Mouse (Mus musculus): ENCODE measurements around the gene Tmem59l. TPM values are rescaled to one million over a fixed set of nuclear protein-coding genes. Genes with fewer than 3 reads are reported as not detected.

Tmem59l gene
- polyA plus RNA-seq, 1 experiment from 2014 or later, result 3.0 TPM

DNA sequence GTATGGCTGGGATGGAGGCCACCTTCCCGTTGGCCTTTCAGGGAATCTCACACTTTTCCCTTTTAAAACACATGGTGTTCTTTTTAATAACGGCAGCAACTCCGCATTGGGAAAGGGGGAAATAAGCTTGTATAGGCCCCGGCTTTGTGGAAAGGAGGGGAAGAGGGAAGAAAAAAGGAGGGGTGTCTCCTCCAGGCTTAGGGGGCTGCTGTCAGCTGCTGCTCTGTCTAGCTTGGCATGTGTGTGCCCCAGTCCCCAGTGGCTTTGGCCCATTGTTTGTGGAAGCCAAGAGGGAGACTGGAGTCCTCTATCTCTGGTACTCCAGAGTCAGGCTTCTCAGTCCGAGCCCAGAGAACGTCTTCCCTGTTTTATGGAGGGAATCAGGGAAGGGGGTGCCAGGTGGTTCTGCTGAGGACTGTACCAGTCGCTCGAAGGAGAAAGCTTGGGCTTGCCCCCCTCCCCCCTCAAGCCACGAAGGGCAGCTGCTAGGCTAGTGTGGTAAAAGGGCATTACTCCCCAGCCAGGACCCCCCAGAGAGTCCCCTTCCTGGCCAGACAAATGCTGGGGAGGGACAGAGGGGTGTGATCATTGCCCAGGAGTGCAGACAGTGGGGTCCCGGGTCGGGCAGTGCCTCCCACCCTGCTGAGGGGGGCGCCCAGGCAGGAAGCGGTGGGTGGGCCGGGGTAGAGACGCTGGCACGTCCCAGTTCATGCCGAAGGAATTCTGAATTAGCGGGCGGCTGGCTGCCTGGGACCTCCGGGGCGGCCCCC is 8.0 kb upstream of the Tmem59l start:
- Histone ChIP-seq H3K4me1 (replicated peaks; ENCODE audit: insufficient read depth, low read length) (peaks cover 8% of the 10 kb centered on the region; the same call in 1 of the 2 replicates), H3K9me3 (replicated peaks; ENCODE audit: low read length) (no peaks in the 10 kb centered on the region), H3K27me3 (ENCODE audit: insufficient read depth, low read length) (peaks cover 83% of the 10 kb centered on the region), H3K4me2 (ENCODE audit: low read length) (peak overlapping the region; percentile 18; the same call in 1 of the 2 replicates), H3K27ac (no peak overlapping the region), H3K36me3 (ENCODE audit: insufficient read depth, low read length) (no peaks in the 10 kb centered on the region), H3K4me3 (replicated peaks; ENCODE audit: low read depth, low read length) (peak overlapping the region; percentile 4; the same call in 1 of the 2 replicates), H3K9ac (ENCODE audit: low read depth, low read length) (peak overlapping the region; percentile 23; the same call in 1 of the 2 replicates)
- DNase-seq (ENCODE audit: low spot score) (no peak), ATAC-seq (replicated peaks; ENCODE audit: low FRiP score, low read depth) (no peak)
- WGBS, result 6% methylated on average over 20 of the region's 21 CpGs
- TF ChIP-seq CTCF (IDR thresholded peaks at IDR 0.05; ENCODE audit: low read depth), result no peak

- Histone ChIP-seq H3K27me3 (ENCODE audit: insufficient read depth, low read length) (peaks cover 83% of the 10 kb centered on the region), H3K4me3 (replicated peaks; ENCODE audit: low read depth, low read length) (peak overlapping the region; percentile 44), H3K36me3 (ENCODE audit: insufficient read depth, low read length) (no peaks in the 10 kb centered on the region), H3K4me2 (ENCODE audit: low read length) (peak overlapping the region; percentile 81; the same call in 1 of the 2 replicates), H3K9me3 (replicated peaks; ENCODE audit: low read length) (no peaks in the 10 kb centered on the region), H3K4me1 (replicated peaks; ENCODE audit: insufficient read depth, low read length) (peaks cover 12% of the 10 kb centered on the region; the same call in 1 of the 2 replicates), H3K9ac (ENCODE audit: low read depth, low read length) (no peak overlapping the region), H3K27ac (no peak overlapping the region)
- no peak for ATAC-seq (replicated peaks; ENCODE audit: low FRiP score, low read depth)
- TF ChIP-seq CTCF (IDR thresholded peaks at IDR 0.05; ENCODE audit: low read depth), result no peak
- DNase-seq (ENCODE audit: low spot score), result no peak
- 4% methylated on average over 28 of the region's 28 CpGs for WGBS
Measured at GRCm38 (mm10) chr8:70494416-70494945, 7.3 kb upstream of the Tmem59l start.

- DNase-seq (ENCODE audit: low spot score), result no peak
- Histone ChIP-seq H3K36me3 (ENCODE audit: insufficient read depth, low read length) (no peaks in the 10 kb centered on the region), H3K9me3 (replicated peaks; ENCODE audit: low read length) (no peaks in the 10 kb centered on the region), H3K27ac (no peak overlapping the region), H3K9ac (ENCODE audit: low read depth, low read length) (peak overlapping the region; percentile 31; the same call in 1 of the 2 replicates), H3K4me3 (replicated peaks; ENCODE audit: low read depth, low read length) (peak overlapping the region; percentile 44), H3K4me1 (replicated peaks; ENCODE audit: insufficient read depth, low read length) (peaks cover 18% of the 10 kb centered on the region), H3K4me2 (ENCODE audit: low read length) (peak overlapping the region; percentile 81), H3K27me3 (ENCODE audit: insufficient read depth, low read length) (peaks cover 82% of the 10 kb centered on the region)
- no peak for ATAC-seq (replicated peaks; ENCODE audit: low FRiP score, low read depth)
- no peak for TF ChIP-seq CTCF (IDR thresholded peaks at IDR 0.05; ENCODE audit: low read depth)
- WGBS, result 2% methylated on average over 46 of the region's 47 CpGs
Measured at GRCm38 (mm10) chr8:70493692-70494415, 6.7 kb upstream of the Tmem59l start.

DNA sequence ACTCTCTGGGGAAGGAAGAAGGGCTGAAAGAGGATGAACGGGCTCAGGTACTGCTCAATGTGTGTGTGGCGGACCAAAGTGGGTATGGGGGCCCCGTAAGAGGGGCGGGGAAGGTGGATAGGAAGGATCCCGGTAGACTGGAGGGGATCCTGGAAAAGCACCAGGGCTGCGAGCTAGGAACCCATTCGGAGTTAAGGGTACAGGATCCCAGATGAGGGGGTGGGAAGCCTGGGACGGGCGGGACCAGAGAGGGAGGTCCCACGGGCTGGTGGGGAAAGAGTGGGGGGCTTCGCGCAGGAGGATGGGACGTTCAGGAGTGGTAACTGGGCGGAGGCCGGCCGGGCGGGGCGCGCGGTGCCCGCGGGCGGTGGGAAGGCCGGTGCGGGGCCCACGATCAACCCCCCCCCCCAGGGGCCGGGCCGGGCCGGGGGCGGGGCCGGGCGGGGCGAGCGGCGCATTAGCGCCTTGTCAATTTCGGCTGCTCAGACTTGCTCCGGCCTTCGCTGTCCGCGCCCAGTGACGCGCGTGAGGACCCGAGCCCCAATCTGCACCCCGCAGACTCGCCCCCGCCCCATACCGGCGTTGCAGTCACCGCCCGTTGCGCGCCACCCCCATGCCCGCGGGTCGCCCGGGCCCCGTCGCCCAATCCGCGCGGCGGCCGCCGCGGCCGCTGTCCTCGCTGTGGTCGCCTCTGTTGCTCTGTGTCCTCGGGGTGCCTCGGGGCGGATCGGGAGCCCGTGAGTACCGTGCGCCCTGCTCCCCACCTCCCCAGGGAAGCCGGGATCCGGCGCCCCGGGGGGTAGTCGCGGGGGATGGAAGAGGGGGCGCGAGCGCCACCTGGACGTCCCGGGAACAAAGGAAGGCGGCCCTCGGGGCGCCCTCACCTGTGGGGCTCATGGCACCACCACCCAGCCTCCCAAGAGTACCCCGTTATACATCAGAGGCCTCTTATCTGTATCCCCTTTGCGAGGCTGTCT is 5.8 kb upstream of the Tmem59l start, which contains the start of gene Crlf1:
Crlf1 (plus strand) TSS at position 495 of the 977 bp plus-strand sequence.
- WGBS, result 2% methylated on average over 68 of the region's 93 CpGs
- Histone ChIP-seq H3K9ac (ENCODE audit: low read depth, low read length) (peak within 1 kb of the TSS; percentile 31), H3K27me3 (ENCODE audit: insufficient read depth, low read length) (peaks cover 86% of the 10 kb centered on the region), H3K4me3 (replicated peaks; ENCODE audit: low read depth, low read length) (peak within 1 kb of the TSS; percentile 44), H3K27ac (no peak within 1 kb of the TSS), H3K4me1 (replicated peaks; ENCODE audit: insufficient read depth, low read length) (peaks cover 27% of the 10 kb centered on the region), H3K9me3 (replicated peaks; ENCODE audit: low read length) (no peaks in the 10 kb centered on the region), H3K36me3 (ENCODE audit: insufficient read depth, low read length) (no peaks in the 10 kb centered on the region), H3K4me2 (ENCODE audit: low read length) (peak within 1 kb of the TSS; percentile 81)
- ATAC-seq (replicated peaks; ENCODE audit: low FRiP score, low read depth), result no peak
- no peak for DNase-seq (ENCODE audit: low spot score)
- TF ChIP-seq CTCF (IDR thresholded peaks at IDR 0.05; ENCODE audit: low read depth), result no peak

GRCm38 (mm10) chr8:70490880-70491495 is 3.8 kb upstream of the Tmem59l start:
- Histone ChIP-seq H3K9me3 (replicated peaks; ENCODE audit: low read length) (no peaks in the 10 kb centered on the region), H3K4me3 (replicated peaks; ENCODE audit: low read depth, low read length) (no peak overlapping the region), H3K4me1 (replicated peaks; ENCODE audit: insufficient read depth, low read length) (peaks cover 32% of the 10 kb centered on the region), H3K9ac (ENCODE audit: low read depth, low read length) (no peak overlapping the region), H3K27me3 (ENCODE audit: insufficient read depth, low read length) (peaks cover 89% of the 10 kb centered on the region), H3K27ac (no peak overlapping the region), H3K4me2 (ENCODE audit: low read length) (no peak overlapping the region), H3K36me3 (ENCODE audit: insufficient read depth, low read length) (no peaks in the 10 kb centered on the region)
- ATAC-seq (replicated peaks; ENCODE audit: low FRiP score, low read depth), result no peak
- WGBS, result 9% methylated on average over 20 of the region's 20 CpGs
- no peak for TF ChIP-seq CTCF (IDR thresholded peaks at IDR 0.05; ENCODE audit: low read depth)
- no peak for DNase-seq (ENCODE audit: low spot score)

All from kidney, postnatal 0 days (tissue).